Mouse (Mus musculus) thymus, adult 2 months (tissue): ENCODE measurements around the gene Abcb10. TPM values are rescaled to one million over a fixed set of nuclear protein-coding genes. Genes with fewer than 3 reads are reported as not detected.

Source experiments
- DNase-seq: peaks from one replicate; pipeline ENCODE4 v3.0.0; 2021
- H3K27ac ChIP-seq: fragments of 200-500 bp; 2 replicates; pipeline ENCODE4 v1.5.1; 2012; ENCODE audit warnings: low read length, control low read depth; ENCODE audit not compliant: control insufficient read depth, insufficient read depth
- H3K27me3 ChIP-seq: fragments of 200-500 bp; 2 replicates; pipeline ENCODE4 v1.6.1; 2012; ENCODE audit warnings: mild to moderate bottlenecking, low read length, moderate library complexity, mixed read lengths; ENCODE audit not compliant: control insufficient read depth, insufficient read depth
- H3K36me3 ChIP-seq: fragments of 200-500 bp; 2 replicates; pipeline ENCODE4 v1.6.1; 2012; ENCODE audit warnings: mild to moderate bottlenecking, low read length, moderate library complexity; ENCODE audit not compliant: control insufficient read depth, insufficient read depth
- H3K4me1 ChIP-seq: fragments of 200-500 bp; replicated peaks from 2 replicates; pipeline ENCODE4 v1.6.1; 2012; ENCODE audit warnings: low read length; ENCODE audit not compliant: control insufficient read depth, insufficient read depth
- H3K4me3 ChIP-seq: fragments of 200-500 bp; 2 replicates; pipeline ENCODE4 v1.5.1; 2012; ENCODE audit warnings: mild to moderate bottlenecking, low read length, control low read depth, moderate library complexity; ENCODE audit not compliant: control insufficient read depth, insufficient read depth
- CTCF ChIP-seq: fragments of 200-500 bp; IDR thresholded peaks from 2 replicates; pipeline ENCODE4 v1.5.1; 2012; ENCODE audit warnings: mild to moderate bottlenecking, control low read depth, low read length, moderate library complexity, borderline replicate concordance; ENCODE audit not compliant: control insufficient read depth, poor library complexity, insufficient read depth; ENCODE audit errors: extremely low read depth
- POLR2A ChIP-seq: fragments of 200-500 bp; IDR thresholded peaks from 2 replicates; pipeline ENCODE4 v1.6.1; 2012; ENCODE audit warnings: mild to moderate bottlenecking, low read length, control low read depth, moderate library complexity; ENCODE audit not compliant: control insufficient read depth, poor library complexity, insufficient read depth; ENCODE audit errors: extremely low read depth
- WGBS: fragments of 180-500 bp; shearing (Covaris S2); methylation state at CpG from one replicate; pipeline ENCODE4 v1.1.7; 2018; 5-methylcytosine and 5-hydroxymethylcytosine counted together
- polyA plus RNA-seq: library from polyadenylated mRNA; depleted of rRNA; stranded (reverse); fragments of >200 nt; gene quantifications from 2 replicates; pipeline ENCODE4 v1.2.3, GENCODE M21; 2012; rRNA removed

Abcb10 gene
- polyA plus RNA-seq, 1 experiment: 5.5 TPM

DNA sequence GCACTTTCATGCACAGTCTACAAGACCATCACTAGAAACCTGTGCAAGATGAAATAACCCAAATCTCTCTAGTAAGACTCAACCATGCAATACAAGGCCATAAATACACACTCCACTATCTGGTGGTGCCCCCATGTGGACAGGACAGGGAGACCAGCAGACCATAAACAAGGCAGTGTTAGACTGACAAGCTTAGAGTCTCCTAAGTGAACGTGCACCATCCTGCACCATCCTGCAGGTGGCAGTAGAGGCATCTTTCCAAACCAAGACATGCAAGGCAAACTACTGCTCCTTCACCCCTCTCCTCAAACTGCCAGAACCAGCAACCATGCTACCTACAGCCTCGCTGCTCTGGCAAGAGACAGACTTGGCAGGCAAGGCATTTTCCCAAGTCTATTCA is 58.2 kb downstream of the Abcb10 start:
- peaks cover 19% of the 10 kb centered on the region for H3K36me3 ChIP-seq
- H3K4me1 ChIP-seq: no peaks in the 10 kb centered on the region
- peak; percentile 82 for DNase-seq
- WGBS: 9% methylated on average over 2 of the region's 2 CpGs
- TF ChIP-seq CTCF: peak; percentile 53; the same call in 1 of the 2 replicates
- no peak for TF ChIP-seq POLR2A
- H3K4me3 ChIP-seq: no peak overlapping the region
- H3K27me3 ChIP-seq: no peaks in the 10 kb centered on the region
- H3K27ac ChIP-seq: no peak overlapping the region

DNA sequence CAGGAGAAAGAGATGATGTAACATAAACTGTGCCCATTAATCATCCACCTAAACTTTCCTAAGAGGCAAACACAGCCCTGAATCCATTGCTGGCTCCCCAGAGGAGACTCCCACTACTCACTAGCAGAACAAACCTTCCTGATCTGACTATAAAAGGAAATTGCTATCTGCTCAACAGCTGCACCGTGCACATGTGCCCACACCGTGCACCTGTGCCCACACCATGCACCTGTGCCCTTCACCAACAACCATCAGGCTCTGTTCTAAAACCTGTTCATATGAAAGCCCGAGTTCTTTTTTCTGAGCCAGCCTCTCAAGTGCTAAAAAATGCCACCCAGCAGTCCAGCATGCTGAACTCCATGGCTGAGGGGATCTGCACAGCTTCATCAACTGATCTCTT is 68.3 kb downstream of the Abcb10 start:
- 86% methylated on average over 3 of the region's 3 CpGs for WGBS
- no peak overlapping the region for H3K27ac ChIP-seq
- H3K4me3 ChIP-seq: no peak overlapping the region
- no peaks in the 10 kb centered on the region for H3K27me3 ChIP-seq
- no peaks in the 10 kb centered on the region for H3K4me1 ChIP-seq
- no peak for TF ChIP-seq POLR2A
- DNase-seq: no peak
- peaks cover 43% of the 10 kb centered on the region for H3K36me3 ChIP-seq

DNA sequence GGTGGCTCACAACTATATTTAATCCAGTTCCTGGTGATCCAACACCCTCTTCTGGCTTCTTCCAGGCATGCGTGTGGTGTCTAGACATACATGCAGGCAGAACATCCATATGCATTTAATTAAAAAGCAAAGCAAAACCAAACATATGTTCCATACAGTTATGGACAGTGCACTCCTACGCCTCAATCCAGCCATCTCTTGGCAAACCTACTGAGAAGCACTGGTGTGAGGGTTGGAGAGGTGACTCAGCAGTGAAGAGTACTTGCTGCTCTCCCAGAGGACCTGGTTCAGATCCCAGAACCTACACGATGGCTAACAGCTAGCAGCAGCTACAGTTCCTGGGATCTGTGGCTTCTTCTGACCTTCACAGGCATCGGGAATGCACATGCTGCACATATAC is 70.7 kb downstream of the Abcb10 start:
- Histone ChIP-seq H3K4me1 (no peaks in the 10 kb centered on the region), H3K4me3 (no peak overlapping the region), H3K36me3 (peaks cover 43% of the 10 kb centered on the region), H3K27me3 (no peaks in the 10 kb centered on the region), H3K27ac (no peak overlapping the region)
- TF ChIP-seq CTCF (no peak), POLR2A (no peak)
- DNase-seq: no peak
- WGBS: 96% methylated on average over 4 of the region's 4 CpGs

DNA sequence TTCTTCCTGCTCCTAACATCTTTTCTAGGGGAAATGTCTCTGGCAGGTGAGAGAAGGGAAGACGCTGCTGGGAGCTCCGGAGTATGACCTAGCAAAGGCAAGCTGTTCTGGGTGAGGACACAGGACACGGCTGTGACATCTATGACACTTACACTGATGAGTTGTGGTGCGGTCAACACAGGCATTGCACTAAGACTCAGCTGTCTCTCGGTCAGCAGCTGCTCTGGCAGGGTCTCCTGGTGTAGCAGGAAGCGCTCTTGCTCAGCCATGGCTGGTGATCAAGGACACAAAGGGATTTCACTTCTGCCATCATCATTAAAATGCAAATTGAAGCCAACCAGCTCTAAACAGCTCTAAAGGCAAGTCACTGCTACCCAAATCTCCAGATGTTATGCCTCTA is 75.3 kb downstream of the Abcb10 start:
- no peak overlapping the region for H3K4me3 ChIP-seq
- no peaks in the 10 kb centered on the region for H3K27me3 ChIP-seq
- H3K36me3 ChIP-seq: peaks cover 50% of the 10 kb centered on the region
- no peak for TF ChIP-seq CTCF
- TF ChIP-seq POLR2A: no peak
- 96% methylated on average over 6 of the region's 6 CpGs for WGBS
- no peaks in the 10 kb centered on the region for H3K4me1 ChIP-seq
- no peak for DNase-seq
- H3K27ac ChIP-seq: no peak overlapping the region

DNA sequence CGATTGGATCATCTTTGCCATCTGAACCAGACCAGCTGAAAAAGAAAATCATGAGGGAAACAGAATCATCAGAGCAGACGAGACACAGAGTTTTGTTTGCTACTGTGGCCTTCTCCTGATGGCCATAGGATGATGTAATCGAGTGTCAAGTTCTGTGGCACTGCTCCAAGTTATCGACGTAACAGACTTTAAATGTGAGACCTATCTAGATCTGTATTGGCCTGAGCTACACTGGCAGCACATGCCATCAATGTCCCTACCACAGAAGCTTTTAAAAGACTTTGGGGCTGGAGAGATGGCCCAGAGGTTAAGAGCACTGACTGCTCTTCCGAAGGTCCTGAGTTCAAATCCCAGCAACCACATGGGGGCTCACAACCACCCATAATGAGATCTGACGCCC is 80.3 kb downstream of the Abcb10 start:
- no peak for DNase-seq
- Histone ChIP-seq H3K4me3 (no peak overlapping the region), H3K36me3 (peaks cover 33% of the 10 kb centered on the region), H3K27me3 (no peaks in the 10 kb centered on the region), H3K27ac (no peak overlapping the region), H3K4me1 (no peaks in the 10 kb centered on the region)
- no peak for TF ChIP-seq CTCF
- TF ChIP-seq POLR2A: no peak
- whole genome bisulfite sequencing: 94% methylated on average over 7 of the region's 7 CpGs

Other genes with a start within 250 kb of the Abcb10 start
- 4.4 and 5.1 TPM in 2 replicates for gene Rab4a, start 177.1 kb downstream of the Abcb10 start, polyA plus RNA-seq
- 7.3 and 9.6 TPM in 2 replicates for gene Ccsap, start 122.9 kb downstream of the Abcb10 start, polyA plus RNA-seq
- 0.97 and 13.3 TPM in 2 replicates for gene Acta1, start 88.4 kb downstream of the Abcb10 start, polyA plus RNA-seq
- 15.9 and 19.8 TPM in 2 replicates for gene Nup133, start 33.9 kb downstream of the Abcb10 start, polyA plus RNA-seq
- gene Taf5l, start 38.3 kb upstream of the Abcb10 start, polyA plus RNA-seq: 96.5 and 106 TPM in 2 replicates
- gene Urb2, start 38.4 kb upstream of the Abcb10 start, polyA plus RNA-seq: 16.2 and 20.0 TPM in 2 replicates
- 22.2 and 29.0 TPM in 2 replicates for gene Galnt2, start 248.3 kb upstream of the Abcb10 start, polyA plus RNA-seq